Mouse (Mus musculus): Measurements from ENCODE around the gene Tead3. TPM values are rescaled to one million over a fixed set of nuclear protein-coding genes. Genes with fewer than 3 reads are reported as not detected.

Gene Tead3
- 9.8 and 11.0 TPM in 2 replicates for polyA plus RNA-seq (2015; fragmentation: Nextera tagmentation; extraction: Ambion mirVana)

DNA sequence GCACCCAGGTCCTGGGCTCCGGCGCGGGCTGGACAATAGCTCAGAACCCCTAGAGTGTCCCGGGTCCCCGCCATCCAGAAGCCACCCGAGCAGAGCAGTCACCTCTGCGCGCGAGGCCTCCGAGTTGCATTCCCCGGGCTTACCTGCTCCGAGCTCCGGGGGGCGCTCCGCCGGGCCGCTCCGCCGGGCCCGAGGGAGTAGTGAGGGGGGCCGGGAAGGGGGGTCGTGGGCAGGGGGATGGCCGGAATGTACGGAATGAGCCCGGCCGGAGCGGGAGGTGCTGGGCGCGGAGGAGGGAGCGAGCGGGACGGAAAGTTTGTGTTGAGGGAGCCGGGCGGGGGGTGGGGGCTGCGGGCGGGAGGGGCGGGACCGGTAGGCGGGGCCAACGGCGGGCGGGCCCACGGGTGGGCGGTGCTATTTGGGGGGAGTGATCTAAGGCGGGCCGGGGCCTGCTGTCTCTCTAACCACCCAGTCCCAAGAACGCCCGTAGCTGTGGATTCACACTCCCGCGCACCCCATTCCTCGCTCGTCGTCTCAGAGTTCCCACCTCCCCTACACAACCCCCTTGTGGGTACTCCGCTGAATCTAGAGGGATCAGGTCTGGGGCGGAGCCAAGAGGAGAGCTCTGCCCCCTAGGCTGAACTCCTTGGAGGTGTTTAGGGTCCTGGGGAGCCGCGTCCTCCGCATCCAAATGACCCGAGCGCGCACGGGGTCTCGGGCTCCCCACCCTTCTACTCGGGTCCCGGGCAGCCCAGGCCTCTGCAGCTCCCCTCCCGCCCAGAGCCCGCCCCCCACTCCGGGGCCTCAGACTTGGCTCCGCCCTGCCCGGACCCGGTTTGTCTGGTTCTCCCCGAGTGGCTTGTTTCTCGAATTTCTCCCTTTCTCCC is at the start of gene Tead3:
Gene Tead3 (minus strand): TSS at position 352 of the 887 bp plus-strand sequence.
- WGBS, result under 1% methylated on average over 63 of the region's 73 CpGs
- H3K4me2 ChIP-seq, result peak within 1 kb of the TSS; percentile 93
- peak within 1 kb of the TSS; percentile 92 for H3K9ac ChIP-seq
- no peaks in the 10 kb centered on the region for H3K9me3 ChIP-seq (replicated peaks)
- H3K4me3 ChIP-seq (replicated peaks), result peak within 1 kb of the TSS; percentile 85
- peak; percentile 84 for ATAC-seq (replicated peaks; ENCODE audit: low FRiP score)
- peak within 1 kb of the TSS; percentile 99 for H3K27ac ChIP-seq
- 0 out of 2 replicates have a peak, but pooled peaks cover 7% of the 10 kb centered on the region for H3K27me3 ChIP-seq
- H3K4me1 ChIP-seq, result peaks cover 57% of the 10 kb centered on the region
- H3K36me3 ChIP-seq, result no peaks in the 10 kb centered on the region

GRCm38 (mm10) chr17:28394994-28395393 is 44.4 kb upstream of the Tead3 start:
- Histone ChIP-seq H3K36me3 (peaks cover 19% of the 10 kb centered on the region; the same call in 1 of the 2 replicates), H3K9me3 (replicated peaks) (no peaks in the 10 kb centered on the region), H3K4me1 (peaks cover 18% of the 10 kb centered on the region), H3K4me3 (replicated peaks) (no peak overlapping the region), H3K9ac (no peak overlapping the region), H3K4me2 (no peak overlapping the region), H3K27me3 (no peaks in the 10 kb centered on the region), H3K27ac (no peak overlapping the region)
- no peak for ATAC-seq (replicated peaks; ENCODE audit: low FRiP score)
- WGBS, result 80% methylated on average over 7 of the region's 7 CpGs

GRCm38 (mm10) chr17:28394051-28394765 is 43.6 kb upstream of the Tead3 start:
- Histone ChIP-seq H3K36me3 (peaks cover 12% of the 10 kb centered on the region; the same call in 1 of the 2 replicates), H3K27me3 (peaks cover 2% of the 10 kb centered on the region; the same call in 1 of the 2 replicates), H3K27ac (no peak overlapping the region), H3K4me2 (no peak overlapping the region), H3K4me1 (peaks cover 18% of the 10 kb centered on the region), H3K9me3 (replicated peaks) (no peaks in the 10 kb centered on the region), H3K4me3 (replicated peaks) (no peak overlapping the region), H3K9ac (no peak overlapping the region)
- WGBS, result 59% methylated on average over 15 of the region's 15 CpGs
- ATAC-seq (replicated peaks; ENCODE audit: low FRiP score), result no peak

- H3K4me3 ChIP-seq (replicated peaks), result peak overlapping the region; percentile 15
- H3K36me3 ChIP-seq, result no peaks in the 10 kb centered on the region
- H3K27ac ChIP-seq, result 0 out of 2 replicates have a peak overlapping the region, but pooled peaks have one; percentile 27
- H3K27me3 ChIP-seq, result peaks cover 21% of the 10 kb centered on the region; the same call in 1 of the 2 replicates
- H3K4me1 ChIP-seq, result peaks cover 18% of the 10 kb centered on the region
- WGBS, result 7% methylated on average over 24 of the region's 25 CpGs
- 0 out of 2 replicates have a peak, but pooled peaks have one; percentile 40 for ATAC-seq (replicated peaks; ENCODE audit: low FRiP score)
- H3K4me2 ChIP-seq, result peak overlapping the region; percentile 48
- no peak overlapping the region for H3K9ac ChIP-seq
- H3K9me3 ChIP-seq (replicated peaks), result no peaks in the 10 kb centered on the region
These were observed 41.2 kb upstream of the Tead3 start for GRCm38 (mm10) chr17:28391568-28392432.

DNA sequence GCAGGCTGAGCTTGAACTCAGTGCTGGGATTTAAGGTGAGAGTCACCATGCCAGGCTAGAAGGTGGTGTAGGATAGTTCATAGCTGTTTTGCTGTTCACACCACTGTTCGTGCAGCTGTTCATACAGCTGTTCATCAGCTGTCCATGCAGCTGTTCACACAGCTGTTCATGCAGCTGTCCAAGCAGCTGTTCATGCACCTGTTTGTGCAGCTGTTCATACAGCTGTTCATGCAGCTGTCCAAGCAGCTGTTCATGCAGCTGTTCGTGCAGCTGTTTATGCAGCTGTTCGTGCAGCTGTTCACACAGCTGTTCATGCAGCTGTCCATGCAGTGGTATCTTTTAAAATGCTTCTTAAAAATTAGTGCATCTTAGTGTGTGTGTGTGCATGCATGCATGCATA is 37.9 kb upstream of the Tead3 start:
- H3K9ac ChIP-seq, result no peak overlapping the region
- H3K4me1 ChIP-seq, result peaks cover 20% of the 10 kb centered on the region
- peaks cover 32% of the 10 kb centered on the region for H3K27me3 ChIP-seq
- H3K9me3 ChIP-seq (replicated peaks), result no peaks in the 10 kb centered on the region
- H3K27ac ChIP-seq, result no peak overlapping the region
- ATAC-seq (replicated peaks; ENCODE audit: low FRiP score), result no peak
- H3K4me2 ChIP-seq, result no peak overlapping the region
- WGBS, result 80% methylated on average over 3 of the region's 3 CpGs
- H3K36me3 ChIP-seq, result no peaks in the 10 kb centered on the region
- no peak overlapping the region for H3K4me3 ChIP-seq (replicated peaks)

GRCm38 (mm10) chr17:28386150-28386905 is 35.7 kb upstream of the Tead3 start:
- 4% methylated on average over 23 of the region's 23 CpGs for WGBS

GRCm38 (mm10) chr17:28384298-28384697 is 33.7 kb upstream of the Tead3 start:
- no peaks in the 10 kb centered on the region for H3K9me3 ChIP-seq (replicated peaks)
- 74% methylated on average over 4 of the region's 4 CpGs for WGBS

More at GRCm38 (mm10) chr17:28386150-28386905, 35.7 kb upstream of the Tead3 start:
- Histone ChIP-seq H3K36me3 (no peaks in the 10 kb centered on the region), H3K4me2 (peak overlapping the region; percentile 47), H3K4me1 (peaks cover 4% of the 10 kb centered on the region; the same call in 1 of the 2 replicates), H3K27ac (no peak overlapping the region), H3K4me3 (replicated peaks) (peak overlapping the region; percentile 16; the same call in 1 of the 2 replicates), H3K27me3 (peaks cover 32% of the 10 kb centered on the region), H3K9ac (no peak overlapping the region), H3K9me3 (replicated peaks) (no peaks in the 10 kb centered on the region)
- no peak for ATAC-seq (replicated peaks; ENCODE audit: low FRiP score)

GRCm38 (mm10) chr17:28380255-28380654 is 29.6 kb upstream of the Tead3 start:
- WGBS, result 16% methylated on average over 6 of the region's 6 CpGs
- no peak overlapping the region for H3K4me3 ChIP-seq (replicated peaks)
- ATAC-seq (replicated peaks; ENCODE audit: low FRiP score), result no peak
- H3K9me3 ChIP-seq (replicated peaks), result no peaks in the 10 kb centered on the region
- peaks cover 20% of the 10 kb centered on the region for H3K27me3 ChIP-seq
- no peak overlapping the region for H3K27ac ChIP-seq
- no peak overlapping the region for H3K4me2 ChIP-seq
- no peak overlapping the region for H3K9ac ChIP-seq
- H3K4me1 ChIP-seq, result peaks cover 7% of the 10 kb centered on the region
- H3K36me3 ChIP-seq, result no peaks in the 10 kb centered on the region

More at GRCm38 (mm10) chr17:28384298-28384697, 33.7 kb upstream of the Tead3 start:
- Histone ChIP-seq H3K36me3 (no peaks in the 10 kb centered on the region), H3K4me3 (replicated peaks) (no peak overlapping the region), H3K4me1 (peaks cover 4% of the 10 kb centered on the region; the same call in 1 of the 2 replicates), H3K27ac (no peak overlapping the region), H3K27me3 (peaks cover 35% of the 10 kb centered on the region), H3K9ac (no peak overlapping the region), H3K4me2 (no peak overlapping the region)
- no peak for ATAC-seq (replicated peaks; ENCODE audit: low FRiP score)

GRCm38 (mm10) chr17:28375592-28376061 is 25.0 kb upstream of the Tead3 start:
- Histone ChIP-seq H3K4me3 (replicated peaks) (no peak overlapping the region), H3K4me1 (peaks cover 17% of the 10 kb centered on the region), H3K4me2 (peak overlapping the region; percentile 33; the same call in 1 of the 2 replicates), H3K27me3 (peaks cover 35% of the 10 kb centered on the region), H3K36me3 (no peaks in the 10 kb centered on the region), H3K9ac (no peak overlapping the region), H3K9me3 (replicated peaks) (no peaks in the 10 kb centered on the region), H3K27ac (no peak overlapping the region)
- ATAC-seq (replicated peaks; ENCODE audit: low FRiP score), result peak; percentile 30; the same call in 1 of the 2 replicates
- 12% methylated on average over 17 of the region's 17 CpGs for WGBS

GRCm38 (mm10) chr17:28374494-28374893 is 23.9 kb upstream of the Tead3 start:
- H3K27me3 ChIP-seq, result peaks cover 32% of the 10 kb centered on the region
- 0 out of 2 replicates have a peak overlapping the region, but pooled peaks have one; percentile 8 for H3K9ac ChIP-seq
- no peak overlapping the region for H3K27ac ChIP-seq
- H3K4me3 ChIP-seq (replicated peaks), result no peak overlapping the region
- WGBS, result 14% methylated on average over 16 of the region's 16 CpGs
- H3K4me2 ChIP-seq, result peak overlapping the region; percentile 45
- H3K4me1 ChIP-seq, result peaks cover 17% of the 10 kb centered on the region
- H3K36me3 ChIP-seq, result no peaks in the 10 kb centered on the region
- ATAC-seq (replicated peaks; ENCODE audit: low FRiP score), result 0 out of 2 replicates have a peak, but pooled peaks have one; percentile 20
- H3K9me3 ChIP-seq (replicated peaks), result no peaks in the 10 kb centered on the region

All from kidney, embryonic 15.5 days (tissue).